Mouse (Mus musculus) ES-E14 (cell line): ENCODE results near the gene Rnh1. TPM values are rescaled to one million over a fixed set of nuclear protein-coding genes. Genes with fewer than 3 reads are reported as not detected.

Experiments used
- DNase-seq: peaks from one replicate; pipeline ENCODE4 v3.0.0-alpha.2; 2013; ENCODE audit warnings: low read depth, low spot score
- H3K27ac ChIP-seq: 2 replicates; pipeline ENCODE4 v1.5.1; 2012; ENCODE audit warnings: low read depth, mild to moderate bottlenecking, low read length, moderate library complexity, mixed read lengths; ENCODE audit not compliant: poor library complexity, insufficient read depth, severe bottlenecking
- H3K36me3 ChIP-seq: 2 replicates; pipeline ENCODE4 v1.6.1; 2012; ENCODE audit warnings: mild to moderate bottlenecking, low read length, moderate library complexity, mixed read lengths; ENCODE audit not compliant: control insufficient read depth, poor library complexity, insufficient read depth, severe bottlenecking
- H3K4me1 ChIP-seq, 2 experiments: fragments of 150-350 bp in 1 of 2; sonication (generic) in 1 of 2; 2 replicates each; pipeline ENCODE4 v1.6.1; 2012; ENCODE audit warnings: low read length in 2 of 2, mild to moderate bottlenecking in 1 of 2, mixed read lengths in 1 of 2; ENCODE audit not compliant: control insufficient read depth in 2 of 2, insufficient read depth in 2 of 2, poor library complexity in 1 of 2
- H3K4me3 ChIP-seq, 2 experiments: fragments of 150-350 bp in 1 of 2; sonication (generic) in 1 of 2; 2 replicates each; pipeline ENCODE4 v1.5.1; 2012; ENCODE audit warnings: low read length in 2 of 2, low read depth in 1 of 2, mild to moderate bottlenecking in 1 of 2, mixed read lengths in 1 of 2; ENCODE audit not compliant: insufficient read depth in 1 of 2, poor library complexity in 1 of 2, severe bottlenecking in 1 of 2
- H3K9ac ChIP-seq: 2 replicates; pipeline ENCODE4 v1.6.1; 2012; ENCODE audit warnings: low read depth, mild to moderate bottlenecking, low read length, mixed read lengths; ENCODE audit not compliant: poor library complexity, insufficient read depth, severe bottlenecking
- H3K9me3 ChIP-seq: fragments of 150-350 bp; sonication (generic); 2 replicates; pipeline ENCODE4 v1.6.1; 2012; ENCODE audit warnings: low read depth, mild to moderate bottlenecking, low read length; ENCODE audit not compliant: control insufficient read depth, insufficient read depth
- CHD2 ChIP-seq: IDR thresholded peaks from 2 replicates; pipeline ENCODE4 v1.6.1; 2014; ENCODE audit warnings: mild to moderate bottlenecking, low read depth, low read length, inconsistent platforms
- HCFC1 ChIP-seq: IDR thresholded peaks from 2 replicates; pipeline ENCODE4 v1.6.1; 2012; ENCODE audit warnings: low read length, inconsistent platforms, borderline replicate concordance; ENCODE audit not compliant: insufficient read depth
- MAFK ChIP-seq: IDR thresholded peaks from 2 replicates; pipeline ENCODE4 v1.6.1; 2014; ENCODE audit warnings: mild to moderate bottlenecking, low read depth, low read length, inconsistent platforms; ENCODE audit not compliant: insufficient read depth
- ZC3H11A ChIP-seq: IDR thresholded peaks from 2 replicates; pipeline ENCODE4 v1.6.1; 2012; ENCODE audit warnings: low read depth, mild to moderate bottlenecking, inconsistent platforms, low read length, borderline replicate concordance
- ZNF384 ChIP-seq: IDR thresholded peaks from 2 replicates; pipeline ENCODE4 v1.6.1; 2012; ENCODE audit warnings: low read depth, low read length, inconsistent platforms
- in situ Hi-C, 2 experiments: fragments of 600-800 bp; cut with MboI; formaldehyde crosslinking; loops; one replicate each; pipeline ENCODE4 v1.15.1; 2025; ENCODE audit warnings: low sequenced_read_pairs in 2 of 2, inconsistent platforms in 1 of 2; ENCODE audit not compliant: unreplicated experiment in 2 of 2
- total RNA-seq: library from RNA; depleted of rRNA; stranded (reverse); fragments of 300-350 nt; gene quantifications from 2 replicates; pipeline ENCODE4 v1.2.3, GENCODE M21; 2012

Gene Rnh1
- total RNA-seq, 1 experiment = 70.3 TPM

DNA sequence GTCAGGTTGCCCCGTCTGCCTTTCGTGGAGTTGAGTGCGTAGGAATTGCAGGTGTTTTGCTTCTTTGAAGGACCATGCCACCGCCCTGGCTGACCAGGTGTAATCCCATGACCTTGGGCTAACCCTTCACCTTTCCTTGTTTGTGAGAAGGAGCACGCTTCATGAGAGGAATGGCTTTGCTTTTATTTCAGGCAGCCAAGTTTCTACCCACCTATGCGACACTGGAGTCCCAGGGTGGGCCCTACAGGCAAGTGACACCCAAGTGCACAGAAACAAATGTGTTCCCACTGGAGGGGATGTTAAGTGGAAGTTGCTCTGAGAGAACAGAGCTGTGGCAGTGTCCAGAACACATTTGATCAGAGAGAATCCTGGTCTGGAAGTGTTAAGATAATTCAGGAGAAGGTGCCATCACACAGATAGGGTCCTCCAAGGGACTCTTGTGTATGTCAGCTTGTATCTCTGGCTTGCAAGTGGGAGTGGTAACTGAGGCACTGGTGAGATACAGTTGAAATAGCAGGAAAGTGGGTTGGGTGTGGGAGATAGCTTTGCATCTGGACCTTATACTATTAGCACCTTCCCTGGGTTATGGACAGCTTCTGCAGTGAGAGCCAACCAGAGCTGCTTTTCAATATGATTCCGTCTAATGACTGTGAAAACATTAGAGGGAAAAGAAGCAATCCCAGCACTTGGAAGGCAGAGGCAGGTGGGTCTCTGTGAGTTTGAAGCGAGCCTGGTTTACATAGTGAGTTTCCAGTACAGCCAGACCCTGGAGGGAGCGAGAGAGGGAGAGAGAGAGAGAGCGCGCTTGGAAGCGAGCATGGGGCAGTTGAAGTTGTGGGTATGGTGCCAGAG is 40.5 kb downstream of the Rnh1 start:
- Histone ChIP-seq H3K27ac (no peak overlapping the region), H3K9me3 (no peaks in the 10 kb centered on the region), H3K4me1 (peaks cover 4 to 11% of the 10 kb centered on the region in 2 experiments; a peak in 3 of 4 replicates), H3K9ac (peak overlapping the region; percentile 90), H3K4me3 (peak overlapping the region; percentile 79 to 90), H3K36me3 (peaks cover 24% of the 10 kb centered on the region)
- DNase-seq = no peak
- in situ Hi-C loops = no loop called here
- TF ChIP-seq CHD2 = no peak
- TF ChIP-seq ZNF384 = no peak
- TF ChIP-seq ZC3H11A = no peak
- TF ChIP-seq HCFC1 = no peak
- TF ChIP-seq MAFK = no peak

GRCm38 (mm10) chr7:141131024-141131820 is 41.4 kb downstream of the Rnh1 start:
- TF ChIP-seq MAFK (no peak), ZNF384 (0 out of 2 replicates have a peak, but pooled peaks have one; percentile 51), CHD2 (no peak), ZC3H11A (no peak), HCFC1 (peak; percentile 78)
- in situ Hi-C loops = no loop called here
- peak overlapping the region; percentile 79 to 90 for H3K4me3 ChIP-seq
- peak; percentile 88 for DNase-seq
- H3K4me1 ChIP-seq = peaks cover 4 to 11% of the 10 kb centered on the region in 2 experiments; a peak in 3 of 4 replicates
- H3K9me3 ChIP-seq = no peaks in the 10 kb centered on the region
- H3K36me3 ChIP-seq = peaks cover 16% of the 10 kb centered on the region
- H3K27ac ChIP-seq = no peak overlapping the region
- peak overlapping the region; percentile 90 for H3K9ac ChIP-seq

DNA sequence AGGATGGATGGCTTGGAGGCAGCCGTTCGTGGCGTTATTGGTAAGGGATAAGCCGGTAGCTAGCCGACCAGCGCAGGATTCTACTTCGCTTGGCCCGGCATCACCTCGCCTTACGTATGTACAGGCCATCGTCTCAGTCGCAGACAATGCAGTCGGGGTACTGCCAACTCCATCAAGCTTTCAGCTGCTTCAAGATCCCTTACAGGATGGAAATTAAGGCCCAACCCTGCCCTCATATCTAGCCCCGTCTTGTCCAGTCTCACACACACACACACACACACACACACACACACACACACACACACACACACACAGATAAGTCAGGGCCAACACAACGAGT is 49.2 kb downstream of the Rnh1 start:
- Histone ChIP-seq H3K27ac (peak overlapping the region; percentile 70), H3K9ac (peak overlapping the region; percentile 79), H3K9me3 (no peaks in the 10 kb centered on the region), H3K4me3 (peak overlapping the region; percentile 69 to 78), H3K4me1 (peaks cover 2 to 8% of the 10 kb centered on the region in 2 experiments; a peak in 3 of 4 replicates), H3K36me3 (no peaks in the 10 kb centered on the region)
- no peak for TF ChIP-seq ZC3H11A
- no peak for TF ChIP-seq MAFK
- TF ChIP-seq ZNF384 = no peak
- no peak for TF ChIP-seq HCFC1
- no peak for TF ChIP-seq CHD2
- no peak for DNase-seq
- in situ Hi-C loops = no loop called here

DNA sequence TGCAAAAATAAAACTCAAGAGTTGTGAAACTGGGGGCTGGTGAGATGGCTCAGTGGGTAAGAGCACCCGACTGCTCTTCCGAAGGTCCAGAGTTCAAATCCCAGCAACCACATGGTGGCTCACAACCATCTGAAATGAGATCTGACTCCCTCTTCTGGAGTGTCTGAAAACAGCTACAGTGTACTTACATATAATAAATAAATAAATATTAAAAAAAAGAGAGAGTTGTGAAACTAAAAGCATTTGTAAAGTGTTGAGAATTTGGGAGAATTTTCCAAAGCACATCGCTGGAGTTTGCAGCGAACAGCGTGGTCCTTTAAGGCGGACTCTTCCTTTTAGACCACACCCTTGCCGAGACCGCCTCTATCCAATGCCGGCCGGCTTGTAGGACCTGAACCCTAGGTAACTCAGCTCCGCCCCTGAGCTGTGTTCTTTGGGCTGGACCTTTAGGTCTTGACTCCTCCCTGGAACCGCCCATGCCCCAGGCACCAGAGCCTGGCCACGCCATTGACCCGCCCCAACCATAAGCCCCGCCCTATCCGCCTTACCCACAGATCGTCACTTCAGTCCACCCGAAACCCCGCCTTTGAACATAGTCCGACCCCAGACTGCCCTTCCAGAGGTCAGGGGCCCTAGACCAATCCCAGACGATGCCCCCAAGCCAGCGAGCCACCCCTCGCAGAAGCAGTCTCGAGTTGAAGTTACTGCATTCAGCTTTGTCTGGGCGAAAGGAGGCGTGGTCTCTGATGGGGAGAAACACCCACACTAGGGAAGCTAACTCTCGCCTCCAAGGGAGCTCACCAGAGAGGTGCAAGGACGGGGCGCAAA is 49.8 kb downstream of the Rnh1 start:
- in situ Hi-C loops = no loop called here
- Histone ChIP-seq H3K27ac (peak overlapping the region; percentile 70), H3K9me3 (no peaks in the 10 kb centered on the region), H3K36me3 (no peaks in the 10 kb centered on the region), H3K9ac (peak overlapping the region; percentile 79), H3K4me3 (peak overlapping the region; percentile 69 to 78), H3K4me1 (peaks cover 2 to 13% of the 10 kb centered on the region in 2 experiments; a peak in 3 of 4 replicates)
- TF ChIP-seq ZNF384 = no peak
- no peak for TF ChIP-seq MAFK
- TF ChIP-seq HCFC1 = no peak
- no peak for TF ChIP-seq CHD2
- TF ChIP-seq ZC3H11A = no peak
- peak; percentile 100 for DNase-seq
